Mouse (Mus musculus): ENCODE measurements around the gene Ror1. TPM values are rescaled to one million over a fixed set of nuclear protein-coding genes. Genes with fewer than 3 reads are reported as not detected.

The Ror1 gene
- total RNA-seq, 2 experiments from 2014 or later = 4.4 to 5.2 TPM

DNA sequence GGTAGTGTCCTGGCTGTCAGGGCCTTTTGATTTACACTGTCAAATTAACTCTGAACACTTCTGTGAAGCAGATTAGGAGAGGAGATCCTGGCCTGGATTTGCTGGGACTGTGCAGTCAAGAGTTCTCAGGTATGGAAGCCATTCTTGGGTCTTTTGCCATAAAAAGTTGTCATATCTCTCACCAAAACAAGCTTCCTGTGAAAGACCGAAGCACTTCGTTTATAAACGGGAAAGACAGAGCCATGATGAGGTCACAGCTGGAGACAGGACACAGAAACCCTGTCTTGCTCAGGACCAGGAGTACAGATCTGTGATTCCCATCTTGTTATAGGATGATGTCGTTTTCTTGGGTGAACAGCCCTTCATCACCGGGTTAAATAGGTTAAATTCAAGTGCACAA, 107.5 kb downstream of the Ror1 start:
- intact Hi-C loops (cut with DNase I) = no loop called here
- no peak for DNase-seq

GRCm38 (mm10) chr4:100203688-100204087, 108.1 kb downstream of the Ror1 start:
- intact Hi-C loops (cut with DNase I) = no loop called here
- DNase-seq = no peak

GRCm38 (mm10) chr4:100204381-100204780, 108.8 kb downstream of the Ror1 start:
- DNase-seq = no peak
- intact Hi-C loops (cut with DNase I) = no loop called here

GRCm38 (mm10) chr4:100208081-100208480, 112.5 kb downstream of the Ror1 start:
- no peak for DNase-seq
- intact Hi-C loops (cut with DNase I) = no loop called here

- intact Hi-C loops (cut with DNase I) = no loop called here
- no peak for DNase-seq
Observed at GRCm38 (mm10) chr4:100209106-100209505, 113.5 kb downstream of the Ror1 start.

DNA sequence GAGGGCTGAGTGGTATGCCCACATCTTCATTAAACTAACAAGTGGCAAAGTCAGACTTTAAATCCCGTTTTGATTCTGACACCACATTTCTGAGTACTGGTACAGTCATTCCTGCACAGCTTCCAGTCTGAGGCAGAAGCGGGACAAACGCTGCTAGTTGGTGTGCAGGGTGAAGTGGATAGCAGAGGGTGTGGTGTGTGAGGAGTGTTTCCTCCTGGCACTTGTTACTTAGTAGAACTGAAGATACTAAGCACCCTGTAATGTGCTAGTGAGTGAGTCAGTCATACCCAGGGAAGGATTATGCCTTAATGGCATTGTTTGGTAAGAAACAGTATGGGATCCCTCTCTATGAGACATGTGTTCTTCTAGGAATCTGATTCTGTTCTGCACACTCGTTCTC, 115.7 kb downstream of the Ror1 start:
- intact Hi-C loops (cut with DNase I) = loop anchor here (5.0 to 10.0 kb wide), 3 partner anchors 114 to 323 kb away; partner anchors contain the start of gene Ror1
- no peak for DNase-seq

GRCm38 (mm10) chr4:100214324-100215215, 119.0 kb downstream of the Ror1 start:
- DNase-seq = peak; percentile 37 to 47
- intact Hi-C loops (cut with DNase I) = loop anchor here (5.0 to 10.0 kb wide), 3 partner anchors 117 to 320 kb away; partner anchors contain the start of gene Ror1

DNA sequence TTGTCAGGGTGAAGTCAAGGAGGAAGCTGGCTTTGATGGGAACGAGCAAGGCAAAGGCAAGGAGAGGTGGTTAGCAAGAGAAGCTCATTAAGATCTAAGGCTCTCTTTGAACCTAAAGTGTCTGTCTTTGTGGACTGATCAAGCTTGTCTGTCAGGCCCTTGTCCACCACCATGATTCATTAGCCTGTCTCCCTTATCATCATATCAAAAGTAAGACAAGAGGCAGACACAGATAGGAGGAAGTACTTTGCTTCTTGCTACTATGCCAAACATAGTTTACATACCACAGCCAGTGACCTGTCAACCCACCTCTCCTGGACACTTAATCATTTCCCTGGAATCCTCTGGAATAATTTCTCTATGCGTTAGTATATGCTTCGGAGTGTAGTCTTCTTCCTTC, 121.0 kb downstream of the Ror1 start:
- no peak for DNase-seq
- intact Hi-C loops (cut with DNase I) = loop anchor here (10.0 kb wide), 1 partner anchor 318 kb away; no protein-coding TSS in a partner anchor

- no peak for DNase-seq
- intact Hi-C loops (cut with DNase I) = loop anchor here (10.0 kb wide), 1 partner anchor 316 kb away; no protein-coding TSS in a partner anchor
Observed at GRCm38 (mm10) chr4:100219026-100219425, 123.4 kb downstream of the Ror1 start.

GRCm38 (mm10) chr4:100219599-100219998, 124.0 kb downstream of the Ror1 start:
- intact Hi-C loops (cut with DNase I) = loop anchor here (10.0 kb wide), 1 partner anchor 315 kb away; no protein-coding TSS in a partner anchor
- no peak for DNase-seq

DNA sequence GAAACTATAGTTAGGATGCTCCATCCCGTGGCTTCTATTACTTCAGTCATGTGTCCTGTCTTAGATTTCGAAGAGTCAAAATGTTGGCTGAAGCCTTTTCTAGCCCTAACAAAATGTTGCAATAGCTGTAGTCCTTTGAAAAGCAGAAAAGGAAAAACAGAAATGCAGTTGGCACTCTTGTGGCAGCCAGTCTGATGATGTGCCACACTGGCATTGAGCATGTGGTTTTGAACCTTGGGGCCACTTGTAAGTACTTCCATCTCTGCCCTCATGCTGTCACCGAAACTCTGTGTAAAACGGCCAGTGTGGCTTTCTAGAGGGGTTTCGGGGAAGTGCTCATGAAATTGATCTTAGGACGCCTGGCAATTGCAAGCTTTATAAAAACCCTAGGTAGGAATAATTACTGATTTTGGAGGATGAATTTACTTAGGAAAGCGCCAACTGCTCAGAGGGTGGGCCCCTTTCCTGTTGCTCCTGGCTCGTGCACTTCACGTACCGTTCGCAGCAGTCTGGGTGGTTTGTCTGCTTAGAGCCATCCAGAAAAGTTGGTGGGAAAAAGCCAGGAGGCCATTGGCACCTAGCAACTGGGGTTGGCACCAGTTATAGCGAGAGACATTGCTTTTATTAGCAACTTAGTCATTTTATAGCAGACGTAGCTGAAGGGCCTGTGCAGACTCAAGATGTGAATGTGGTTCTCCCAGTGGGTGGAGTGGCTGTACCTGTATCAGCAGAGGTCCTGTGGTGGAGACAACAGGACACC, 126.6 kb downstream of the Ror1 start:
- intact Hi-C loops (cut with DNase I) = no loop called here
- DNase-seq = peak; percentile 21 to 38

DNA sequence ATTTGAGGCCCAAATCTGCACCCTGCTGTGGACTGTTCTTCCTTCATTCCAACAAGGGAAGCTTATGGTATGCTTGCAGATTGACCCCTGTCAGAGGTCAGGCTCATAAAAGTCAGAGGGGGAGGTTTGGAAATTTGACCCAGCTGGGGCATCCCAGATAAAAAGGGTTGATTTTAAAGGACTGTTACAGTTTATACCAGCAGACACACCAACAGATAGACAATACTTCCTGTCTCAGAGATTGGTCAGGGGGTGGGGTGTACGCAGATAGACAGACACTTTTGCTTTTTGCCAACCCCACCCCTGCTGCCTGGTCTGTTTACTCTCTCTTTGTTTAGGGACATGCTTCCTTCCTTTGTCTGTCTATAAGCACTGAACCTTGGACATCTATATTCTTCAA, 127.9 kb downstream of the Ror1 start:
- DNase-seq = no peak
- intact Hi-C loops (cut with DNase I) = no loop called here

DNA sequence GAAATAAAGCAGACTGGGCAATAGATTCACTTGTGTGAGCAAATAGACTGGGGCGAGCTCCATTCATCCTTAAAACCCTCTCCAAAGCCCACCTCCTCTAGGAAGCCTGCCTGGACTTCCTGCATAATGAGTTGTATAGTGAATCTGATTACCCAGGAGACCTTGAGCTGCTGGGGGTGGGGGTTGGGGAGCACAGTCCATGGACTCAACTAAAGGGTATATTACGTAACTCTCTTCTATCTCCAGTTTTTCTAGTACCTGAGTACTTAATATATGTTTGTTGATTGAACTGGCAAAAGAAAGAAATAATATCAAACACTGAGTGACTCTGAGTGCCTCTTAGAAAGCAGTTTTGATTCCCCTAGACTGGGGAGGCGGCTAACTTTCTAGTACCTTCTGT, 128.4 kb downstream of the Ror1 start:
- DNase-seq = no peak
- intact Hi-C loops (cut with DNase I) = no loop called here

DNA sequence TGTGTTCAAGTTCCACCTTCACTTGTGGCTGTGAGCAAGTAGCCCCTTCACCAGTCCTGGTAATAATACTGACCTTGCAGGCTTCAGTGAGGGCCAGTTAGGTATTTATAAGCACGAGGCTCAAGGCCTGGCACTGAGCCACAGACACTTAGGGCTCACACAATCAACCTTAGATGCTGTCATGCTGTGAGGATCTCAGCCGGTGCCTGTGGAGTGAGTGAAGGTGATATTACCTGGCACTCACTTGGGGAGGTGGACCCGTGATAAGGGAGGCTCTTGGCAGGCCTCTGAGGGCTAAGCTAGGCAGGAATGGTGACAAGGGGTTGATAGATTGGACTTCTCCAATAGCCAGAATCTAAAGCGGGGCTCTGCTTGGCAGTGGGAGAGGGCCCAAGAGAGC, 131.0 kb downstream of the Ror1 start:
- peak; percentile 50 to 55 for DNase-seq
- intact Hi-C loops (cut with DNase I) = no loop called here

GRCm38 (mm10) chr4:100228106-100228505, 132.5 kb downstream of the Ror1 start:
- DNase-seq = no peak
- intact Hi-C loops (cut with DNase I) = no loop called here

GRCm38 (mm10) chr4:100230245-100230644, 134.7 kb downstream of the Ror1 start:
- intact Hi-C loops (cut with DNase I) = no loop called here

DNA sequence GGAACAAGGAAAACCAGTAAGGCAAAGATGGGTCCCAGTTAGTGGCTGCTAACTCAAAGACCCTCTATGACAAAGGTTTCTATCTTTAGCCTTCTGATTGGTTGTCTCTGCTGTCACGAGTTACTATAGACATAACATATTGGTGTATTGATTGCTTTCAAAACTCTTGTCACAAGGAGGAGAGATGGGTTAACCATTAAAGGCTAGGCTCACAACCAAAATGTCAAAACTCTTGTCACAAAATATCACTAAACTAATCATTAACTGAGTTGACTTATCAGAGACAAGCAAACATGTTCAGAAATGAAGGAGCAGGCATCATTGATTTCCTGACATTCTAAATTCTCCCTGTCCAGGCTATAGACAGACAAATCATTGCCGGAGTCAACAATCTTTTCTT, 135.4 kb downstream of the Ror1 start:
- no peak for DNase-seq
- intact Hi-C loops (cut with DNase I) = no loop called here

More at GRCm38 (mm10) chr4:100230245-100230644, 134.7 kb downstream of the Ror1 start:
- DNase-seq = no peak

DNA sequence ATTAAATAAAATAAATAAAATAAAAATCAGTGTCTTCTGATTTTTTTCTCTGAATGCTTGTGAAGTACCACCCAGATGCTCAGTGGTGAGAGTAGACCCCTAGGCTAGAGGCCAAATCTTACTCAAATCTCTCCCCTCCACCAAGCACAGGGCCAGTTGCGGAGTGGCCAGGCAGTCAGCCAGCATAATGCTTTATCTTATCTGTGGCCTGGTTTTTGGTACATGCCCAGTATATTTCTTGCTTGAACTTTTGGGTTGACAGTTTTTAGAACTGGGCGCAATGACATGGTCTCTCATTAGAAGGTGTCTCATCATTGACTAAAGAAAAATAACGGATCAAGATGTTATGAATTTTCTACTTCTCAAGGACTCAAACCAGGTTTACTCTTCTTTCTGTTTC, 136.3 kb downstream of the Ror1 start:
- intact Hi-C loops (cut with DNase I) = no loop called here
- no peak for DNase-seq

DNA sequence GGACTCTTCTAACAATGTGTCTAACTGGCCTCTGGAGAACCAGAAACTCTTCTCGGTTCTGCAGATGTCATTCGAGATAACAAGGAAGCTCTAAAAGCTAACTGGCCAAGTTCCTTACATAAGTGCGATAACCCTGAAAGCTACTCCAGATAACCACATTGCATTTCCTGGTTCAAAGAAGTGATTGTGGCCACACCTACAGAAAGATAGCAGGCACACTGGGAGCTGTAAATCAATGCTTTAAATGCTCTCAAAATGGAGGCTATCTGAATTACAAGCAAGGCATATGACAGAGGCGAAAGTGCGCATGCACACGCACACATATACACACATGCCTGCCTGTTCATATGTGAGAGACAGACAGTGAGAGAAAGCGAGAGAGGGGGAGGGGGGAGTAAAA, 136.9 kb downstream of the Ror1 start:
- DNase-seq = no peak
- intact Hi-C loops (cut with DNase I) = no loop called here

DNA sequence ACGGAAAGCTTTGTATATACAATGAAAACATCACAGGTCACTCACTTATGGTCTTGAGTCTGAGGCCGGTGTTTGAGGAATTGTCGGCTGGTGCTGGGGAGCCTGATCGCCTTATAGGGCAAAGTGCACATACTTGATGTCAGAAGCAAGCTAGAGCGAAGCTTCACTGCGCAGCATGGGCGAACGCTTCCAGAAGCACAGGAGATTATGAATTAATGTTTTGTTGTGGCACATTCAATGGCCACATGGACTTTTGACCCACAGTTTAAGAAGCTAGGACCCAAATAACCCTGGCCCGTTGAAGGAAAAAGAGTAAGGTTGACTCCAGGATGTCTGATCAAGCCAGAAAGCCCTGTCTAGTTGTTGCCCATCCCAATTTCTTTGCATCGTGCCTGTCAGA, 138.2 kb downstream of the Ror1 start:
- DNase-seq = no peak
- intact Hi-C loops (cut with DNase I) = no loop called here

GRCm38 (mm10) chr4:100236339-100236738, 140.7 kb downstream of the Ror1 start:
- DNase-seq = no peak
- intact Hi-C loops (cut with DNase I) = no loop called here
